11 mouse cellular contexts compared by ENCODE assay signal in genomic region chr11:20133721-20134120, GRCm38 (mm10).
"Had no signal": no experiment of that assay in that cellular context is flagged by ENCODE, and none has a peak within 500 bp of the region (broad histone marks: within the 10 kb centered on the region; RNA-seq: fewer than 3 reads in every experiment).

No protein-coding gene starts in this region.

- ATAC-seq: midbrain, embryonic 16.5 days had no signal

- H3K36me3 ChIP-seq: limb, embryonic 13.5 days; liver, embryonic 13.5 days; lung, embryonic 15.5 days; midbrain, embryonic 12.5 days; neural tube, embryonic 13.5 days had no signal

- H3K27me3 ChIP-seq: limb, embryonic 13.5 days; liver, embryonic 13.5 days; lung, embryonic 15.5 days; midbrain, embryonic 12.5 days; neural tube, embryonic 13.5 days had no signal

- H3K9ac ChIP-seq: limb, embryonic 13.5 days; lung, embryonic 15.5 days; midbrain, embryonic 12.5 days; neural tube, embryonic 13.5 days had no signal

- H3K4me3 ChIP-seq: limb, embryonic 13.5 days; midbrain, embryonic 12.5 days; neural tube, embryonic 13.5 days had no signal

- H3K4me2 ChIP-seq: midbrain, embryonic 12.5 days; neural tube, embryonic 13.5 days had no signal

- H3K27ac ChIP-seq: limb, embryonic 13.5 days; liver, embryonic 13.5 days; lung, embryonic 15.5 days; midbrain, embryonic 12.5 days; neural tube, embryonic 13.5 days had no signal

- DNase-seq: kidney, postnatal 10 days; left cerebral cortex, postnatal 4 days; liver, embryonic 13.5 days; right cerebral cortex, postnatal 4 days; spleen, adult 18-20 months; thymus, postnatal 25 days had no signal

- H3K4me1 ChIP-seq: lung, embryonic 15.5 days; midbrain, embryonic 12.5 days; neural tube, embryonic 13.5 days had no signal

- H3K9me3 ChIP-seq: limb, embryonic 13.5 days; liver, embryonic 13.5 days; lung, embryonic 15.5 days; midbrain, embryonic 12.5 days; neural tube, embryonic 13.5 days had no signal
